Mouse (Mus musculus) layer of hippocampus, postnatal 14 days (tissue): ENCODE measurements around the gene Kcna1. TPM values are rescaled to one million over a fixed set of nuclear protein-coding genes. Genes with fewer than 3 reads are reported as not detected.
A peak's percentile ranks its signal among the peaks of the same experiment; 100 is the strongest.

Experiments
- DNase-seq, 2 experiments: peaks; one replicate each; pipeline ENCODE4 v3.0.0; 2021 to 2022; ENCODE audit warnings: low spot score in 2 of 2, mixed read lengths in 1 of 2
- long read RNA-seq, 2 experiments: library from polyadenylated mRNA; stranded (forward); transcript quantifications; one replicate each; pipeline ENCODE4 v2.0.0; 2021
- total RNA-seq, 2 experiments: library from RNA; stranded (reverse); gene quantifications; 2 replicates each; pipeline ENCODE4 v1.2.3; 2021

Kcna1 gene
- 10 to 100 TPM; 82.0 to 90.5 TPM for total RNA-seq
- long read RNA-seq, experiment 1, full-length matches to known transcripts, result 28 of 36 reads
- long read RNA-seq, experiment 1, partial matches to known transcripts, result 0 of 36 reads
- long read RNA-seq, experiment 1, other reads (novel, unspliced or antisense), result 8 of 36 reads
- long read RNA-seq, experiment 2, full-length matches to known transcripts, result 34 of 34 reads
- long read RNA-seq, experiment 2, partial matches to known transcripts, result 0 of 34 reads
- long read RNA-seq, experiment 2, other reads (novel, unspliced or antisense), result 0 of 34 reads

DNA sequence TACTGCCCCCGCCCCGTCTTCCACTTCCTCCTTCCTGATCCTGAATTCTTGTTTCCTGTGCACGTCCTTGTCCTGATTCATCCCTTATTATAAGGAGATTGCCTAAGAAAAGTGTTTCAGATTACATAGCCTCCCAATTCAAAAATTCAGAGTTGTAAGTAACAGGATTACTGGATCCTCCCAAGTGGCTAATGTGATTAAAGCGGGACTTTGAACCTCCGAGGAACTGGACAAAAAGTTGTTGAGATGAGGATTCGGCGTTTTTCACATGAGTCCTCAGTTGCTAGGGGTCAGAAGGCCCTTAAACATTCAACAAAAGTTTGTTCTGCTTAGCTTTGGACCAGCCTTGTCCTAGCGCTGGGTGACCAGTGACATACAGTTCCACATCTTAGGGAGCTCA is at the start of gene Kcna1:
Gene Kcna1, minus strand, starts transcription at position 4 of the 400 bp plus-strand sequence.
- no peak for DNase-seq

GRCm38 (mm10) chr6:126687120-126687519 is 40.9 kb upstream of the Kcna1 start:
- no peak for DNase-seq

- DNase-seq, result no peak
These were observed 39.0 kb upstream of the Kcna1 start for GRCm38 (mm10) chr6:126685135-126685534.

GRCm38 (mm10) chr6:126678961-126679360 is 32.8 kb upstream of the Kcna1 start:
- DNase-seq, result no peak

DNA sequence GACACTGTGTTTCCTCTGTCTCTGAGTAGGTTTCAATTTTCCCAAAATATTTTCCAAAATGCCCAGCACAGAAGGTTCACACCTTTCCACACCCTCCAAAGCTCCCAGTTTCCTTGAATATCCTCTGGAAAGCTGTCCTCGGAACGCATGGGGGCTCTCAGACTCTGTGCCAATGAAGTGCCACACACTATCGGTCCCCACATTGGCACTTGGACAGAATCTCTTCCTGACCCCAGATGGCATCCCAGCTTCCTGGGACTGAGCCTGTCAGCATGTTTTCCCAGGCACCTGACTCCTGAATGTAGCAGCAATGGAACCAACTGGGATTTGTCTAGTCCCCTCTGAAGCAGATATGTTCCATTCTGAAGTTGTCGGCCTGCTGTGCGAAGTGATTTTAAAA is 20.8 kb upstream of the Kcna1 start:
- no peak for DNase-seq

- DNase-seq, result no peak
These were observed 19.9 kb upstream of the Kcna1 start for GRCm38 (mm10) chr6:126666091-126666490.

- no peak for DNase-seq
These were observed 18.4 kb upstream of the Kcna1 start for GRCm38 (mm10) chr6:126664569-126664968.

- DNase-seq, result no peak
These were observed 11.6 kb upstream of the Kcna1 start for GRCm38 (mm10) chr6:126657646-126658394.

DNA sequence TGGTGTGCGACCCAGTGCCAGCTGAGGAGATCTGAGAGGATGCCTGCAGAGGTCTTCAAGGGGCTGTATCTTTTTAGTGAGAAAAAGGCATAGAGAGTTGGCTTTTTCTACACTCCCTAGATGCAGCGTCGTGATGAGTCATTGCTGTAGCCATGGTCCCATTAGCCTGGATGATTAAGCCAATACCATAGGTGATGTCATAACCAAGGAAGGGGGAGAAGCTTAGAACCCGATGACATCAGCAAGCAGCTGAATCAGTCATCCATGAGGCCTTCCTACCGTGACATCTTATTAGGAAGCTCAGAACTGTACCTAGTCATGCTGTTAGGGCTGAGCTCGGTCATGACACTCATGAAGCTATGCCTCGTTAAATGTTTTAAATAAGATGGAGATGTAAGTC is 7.4 kb upstream of the Kcna1 start:
- no peak for DNase-seq

- peak; percentile 66 for DNase-seq
These were observed 383 bp downstream of the Kcna1 start for GRCm38 (mm10) chr6:126645644-126646358.

GRCm38 (mm10) chr6:126645044-126645541 is 1.1 kb downstream of the Kcna1 start:
- peak; percentile 42 to 57 for DNase-seq

- DNase-seq, result peak; percentile 47 to 57
These were observed 1.8 kb downstream of the Kcna1 start for GRCm38 (mm10) chr6:126644181-126645043.

GRCm38 (mm10) chr6:126643341-126644055 is 2.7 kb downstream of the Kcna1 start:
- no peak for DNase-seq

- DNase-seq, result peak in 1 of 2 experiments; percentile 41
These were observed 3.3 kb downstream of the Kcna1 start for GRCm38 (mm10) chr6:126642856-126643321.

DNA sequence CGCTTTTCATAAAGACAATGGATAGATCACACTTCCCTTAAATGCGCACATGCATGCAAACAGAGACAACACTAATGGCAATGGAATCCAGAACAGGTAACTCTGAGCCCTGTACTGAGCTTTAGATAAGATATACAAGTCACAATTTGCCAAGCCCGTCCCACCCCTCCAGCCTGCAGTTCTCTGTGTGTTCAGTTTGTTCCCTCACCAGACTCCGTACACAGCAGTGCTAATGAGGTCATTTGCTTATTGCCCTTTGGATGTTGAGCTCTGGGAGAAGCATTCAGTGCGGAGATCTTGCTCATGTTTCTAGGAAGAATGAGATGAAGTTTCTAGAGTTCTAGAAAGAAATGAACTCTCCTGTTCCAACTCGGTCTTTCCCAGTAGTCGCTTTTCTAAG is 17.7 kb downstream of the Kcna1 start:
- no peak for DNase-seq

- DNase-seq, result no peak
These were observed 27.7 kb downstream of the Kcna1 start for GRCm38 (mm10) chr6:126618455-126618854.

GRCm38 (mm10) chr6:126610746-126611145 is 35.4 kb downstream of the Kcna1 start:
- DNase-seq, result no peak

DNA sequence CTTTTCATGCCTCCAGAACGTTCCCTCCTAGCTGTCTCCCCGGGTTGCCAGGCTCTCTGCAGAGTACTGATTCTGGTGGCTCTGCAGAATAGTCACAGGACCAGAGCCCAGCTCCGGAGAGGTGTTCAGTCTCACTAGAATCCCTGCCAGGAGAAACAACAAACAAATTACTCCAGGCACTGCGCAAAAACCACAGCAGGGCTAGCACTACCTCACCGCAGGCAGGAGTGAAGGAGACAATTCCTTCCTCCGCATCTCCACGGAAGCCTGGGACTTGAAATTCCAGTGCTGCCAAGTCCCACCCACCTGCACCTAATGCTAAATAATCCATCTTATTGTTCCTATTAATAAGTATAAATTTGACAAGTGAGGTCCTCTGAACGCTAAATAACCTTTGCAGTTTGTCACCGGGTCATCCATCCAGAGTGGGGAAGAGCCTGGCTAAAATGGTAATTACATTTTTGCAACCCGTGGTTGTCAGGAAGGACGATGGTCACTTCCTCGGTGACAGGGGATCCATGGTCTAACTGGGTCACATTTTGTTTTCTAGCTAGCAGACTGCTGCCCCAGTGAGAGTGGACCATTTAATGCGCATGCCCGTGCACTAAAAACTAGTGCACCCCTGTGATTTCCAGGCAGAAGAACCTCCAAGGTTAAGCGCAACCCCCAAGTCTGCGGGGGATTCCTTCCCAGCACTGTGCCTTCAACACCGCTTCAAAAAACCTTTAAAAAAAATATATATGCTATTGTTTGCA is 36.8 kb downstream of the Kcna1 start:
- no peak for DNase-seq

GRCm38 (mm10) chr6:126601843-126602326 is 44.3 kb downstream of the Kcna1 start:
- DNase-seq, result peak; percentile 36 to 62
